Mouse (Mus musculus) intestine, postnatal 0 days (tissue): ENCODE data around the gene Ahrr. TPM values are rescaled to one million over a fixed set of nuclear protein-coding genes. Genes with fewer than 3 reads are reported as not detected.
A peak's percentile ranks its signal among the peaks of the same experiment; 100 is the strongest.

Experiments used
- ATAC-seq: fragments of 200-750 bp; cut with Nextera tagmentation; 2 replicates; pipeline ENCODE4 v1.8.0; 2017; ENCODE audit warnings: mild to moderate bottlenecking, moderate TSS enrichment, moderate library complexity
- H3K27ac ChIP-seq: fragments of 300-500 bp; sonication (generic); 2 replicates; pipeline ENCODE4 v1.5.1; 2014; ENCODE audit warnings: mild to moderate bottlenecking, low read depth, low read length, moderate library complexity
- H3K27me3 ChIP-seq: fragments of 300-500 bp; sonication (generic); replicated peaks from 2 replicates; pipeline ENCODE4 v1.6.1; 2014; ENCODE audit warnings: low read length, mixed read lengths; ENCODE audit not compliant: control insufficient read depth, insufficient read depth
- H3K36me3 ChIP-seq: fragments of 300-500 bp; sonication (generic); 2 replicates; pipeline ENCODE4 v1.6.1; 2014; ENCODE audit warnings: mild to moderate bottlenecking, moderate library complexity; ENCODE audit not compliant: control insufficient read depth, insufficient read depth
- H3K4me1 ChIP-seq: fragments of 300-500 bp; sonication (generic); replicated peaks from 2 replicates; pipeline ENCODE4 v1.6.1; 2014; ENCODE audit warnings: antibody characterized with exemption, low read length, mixed read lengths; ENCODE audit not compliant: control insufficient read depth, insufficient read depth
- H3K4me2 ChIP-seq: fragments of 300-500 bp; sonication (generic); replicated peaks from 2 replicates; pipeline ENCODE4 v1.6.1; 2014; ENCODE audit warnings: low read depth, mild to moderate bottlenecking, moderate library complexity
- H3K4me3 ChIP-seq: fragments of 300-500 bp; sonication (generic); 2 replicates; pipeline ENCODE4 v1.5.1; 2014; ENCODE audit warnings: low read depth, low read length
- H3K9ac ChIP-seq: fragments of 300-500 bp; sonication (generic); 2 replicates; pipeline ENCODE4 v1.6.1; 2014; ENCODE audit warnings: mild to moderate bottlenecking, low read depth, low read length
- H3K9me3 ChIP-seq: fragments of 300-500 bp; sonication (generic); 2 replicates; pipeline ENCODE4 v1.6.1; 2016; ENCODE audit warnings: mixed run types; ENCODE audit not compliant: control insufficient read depth
- CTCF ChIP-seq: sonication (generic); IDR thresholded peaks from 2 replicates; pipeline ENCODE4 v1.5.1; 2016; ENCODE audit warnings: low read depth, mild to moderate bottlenecking, control low read depth, antibody characterized with exemption, moderate library complexity
- WGBS: fragments of 180-500 bp; shearing (Covaris S2); extraction: QIAGEN DNeasy Blood & Tissue Kit; methylation state at CpG from one replicate; pipeline ENCODE4 v1.1.7; 2014; 5-methylcytosine and 5-hydroxymethylcytosine counted together
- polyA plus RNA-seq: library from polyadenylated mRNA; unstranded; fragments of >200 nt; fragmentation: Nextera tagmentation; extraction: Ambion mirVana; gene quantifications from 2 replicates; pipeline ENCODE4 v1.2.1, GENCODE M21; 2015

The Ahrr gene
- polyA plus RNA-seq, 1 experiment from 2014 or later = 0.50 TPM

DNA sequence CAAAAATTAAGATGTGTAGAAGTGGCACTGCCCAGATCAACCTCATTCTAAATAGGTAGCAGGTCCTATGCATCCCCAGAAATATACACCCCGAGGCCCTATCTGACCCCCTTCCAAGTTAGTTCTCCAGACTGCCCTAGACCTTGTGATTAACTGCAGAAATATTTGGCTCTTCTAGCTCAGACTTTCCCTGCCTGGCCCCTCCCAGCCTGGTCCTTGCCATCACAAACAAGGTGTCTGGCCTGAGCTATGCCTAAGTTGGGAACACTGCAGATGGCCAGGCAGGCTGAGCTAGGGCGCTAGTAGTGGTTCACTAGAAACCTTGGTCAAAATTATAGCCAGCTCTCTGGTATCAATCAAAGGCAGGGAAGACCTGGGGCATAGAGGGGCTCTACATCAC lies 124.6 kb downstream of the Ahrr start:
- no peak overlapping the region for H3K4me3 ChIP-seq
- peaks cover 6% of the 10 kb centered on the region; the same call in 1 of the 2 replicates for H3K4me1 ChIP-seq
- H3K4me2 ChIP-seq = no peak overlapping the region
- no peak for ATAC-seq
- H3K36me3 ChIP-seq = peaks cover 45% of the 10 kb centered on the region
- H3K9ac ChIP-seq = no peak overlapping the region
- H3K27me3 ChIP-seq = no peaks in the 10 kb centered on the region
- H3K9me3 ChIP-seq = no peaks in the 10 kb centered on the region
- no peak for TF ChIP-seq CTCF
- WGBS = 75% methylated on average over 2 of the region's 2 CpGs
- H3K27ac ChIP-seq = no peak overlapping the region

DNA sequence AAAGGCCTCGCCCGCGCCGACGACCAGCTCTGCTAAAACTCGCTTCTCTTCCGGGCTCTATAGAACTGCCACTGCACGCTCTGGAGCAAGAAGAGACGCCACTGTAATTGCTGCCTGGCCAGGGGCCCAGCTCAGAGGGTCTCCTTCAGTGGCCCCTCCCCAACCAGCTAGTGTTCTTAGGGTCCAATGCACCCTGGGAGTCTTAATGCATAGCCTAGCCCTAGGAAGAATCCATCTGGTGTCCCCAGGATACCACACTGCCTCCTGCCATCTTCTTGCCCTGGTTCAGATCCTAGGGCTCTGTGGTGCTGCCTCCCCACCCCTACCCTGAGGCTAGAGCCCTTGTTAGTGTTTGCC lies 125.1 kb downstream of the Ahrr start:
- Histone ChIP-seq H3K36me3 (peaks cover 44% of the 10 kb centered on the region), H3K27me3 (no peaks in the 10 kb centered on the region), H3K4me3 (peak overlapping the region; percentile 36), H3K9me3 (no peaks in the 10 kb centered on the region), H3K4me1 (peaks cover 6% of the 10 kb centered on the region; the same call in 1 of the 2 replicates), H3K4me2 (peak overlapping the region; percentile 62), H3K27ac (no peak overlapping the region), H3K9ac (0 out of 2 replicates have a peak overlapping the region, but pooled peaks have one; percentile 2)
- no peak for TF ChIP-seq CTCF
- 15% methylated on average over 9 of the region's 9 CpGs for WGBS
- ATAC-seq = 0 out of 2 replicates have a peak, but pooled peaks have one; percentile 1

DNA sequence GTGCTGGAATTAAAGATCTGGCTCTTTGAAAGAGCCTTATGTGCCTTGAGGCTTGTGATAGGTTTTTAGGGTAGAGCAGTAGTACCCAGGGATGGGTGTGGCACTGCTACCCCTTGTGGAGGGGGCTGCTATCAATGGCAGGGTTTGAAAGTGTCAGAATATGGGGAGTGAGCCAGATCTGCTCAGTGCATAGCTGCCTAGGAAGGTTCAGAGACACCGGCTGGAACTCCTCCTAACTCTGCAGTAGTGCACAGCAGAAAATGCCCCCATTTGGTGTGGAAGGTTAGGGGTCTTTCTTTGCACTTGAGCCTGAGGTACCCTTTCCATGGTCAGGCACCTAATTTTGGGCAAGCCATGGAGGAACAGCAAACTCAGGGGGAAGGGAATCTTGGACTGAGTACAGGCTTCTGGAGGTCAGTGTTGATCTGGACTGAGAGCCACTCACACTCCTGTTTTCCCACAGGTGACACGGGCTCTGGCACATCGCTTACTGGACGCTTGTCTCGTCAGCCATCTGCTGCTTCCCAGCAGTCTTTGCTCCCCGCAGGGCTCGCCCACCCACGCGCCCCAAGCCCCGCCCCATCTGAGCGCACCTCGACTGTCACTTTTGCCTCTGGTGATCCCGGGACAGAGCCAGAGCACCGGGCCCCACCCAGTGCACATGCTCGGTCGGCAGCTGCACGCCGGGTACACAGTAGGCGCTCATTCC lies 125.6 kb downstream of the Ahrr start:
- H3K4me2 ChIP-seq = peak overlapping the region; percentile 62
- peak; percentile 56 for ATAC-seq
- H3K36me3 ChIP-seq = peaks cover 38% of the 10 kb centered on the region
- peaks cover 6% of the 10 kb centered on the region; the same call in 1 of the 2 replicates for H3K4me1 ChIP-seq
- peak overlapping the region; percentile 2; the same call in 1 of the 2 replicates for H3K9ac ChIP-seq
- no peaks in the 10 kb centered on the region for H3K9me3 ChIP-seq
- no peak overlapping the region for H3K27ac ChIP-seq
- 11% methylated on average over 18 of the region's 19 CpGs for WGBS
- H3K4me3 ChIP-seq = peak overlapping the region; percentile 36
- H3K27me3 ChIP-seq = no peaks in the 10 kb centered on the region
- no peak for TF ChIP-seq CTCF

Other genes with a start within 250 kb of the Ahrr start
- gene Cep72, start 230.0 kb downstream of the Ahrr start, polyA plus RNA-seq = 4.1 and 6.5 TPM in 2 replicates
- 21.9 and 25.3 TPM in 2 replicates for gene Slc9a3, start 170.9 kb downstream of the Ahrr start, polyA plus RNA-seq
- 41.8 and 42.8 TPM in 2 replicates for gene Exoc3, start 83.6 kb downstream of the Ahrr start, polyA plus RNA-seq
- 312 and 334 TPM in 2 replicates for gene Pdcd6, start 25.2 kb upstream of the Ahrr start, polyA plus RNA-seq
- 213 TPM in 2 replicates for gene Sdha, start 57.9 kb upstream of the Ahrr start, polyA plus RNA-seq
- gene Ccdc127, start 58.0 kb upstream of the Ahrr start, polyA plus RNA-seq = 22.0 and 23.0 TPM in 2 replicates
- gene Lrrc14b, start 71.7 kb upstream of the Ahrr start, polyA plus RNA-seq = not detected in 2 replicates
- gene Zfp72, start 98.5 kb upstream of the Ahrr start, polyA plus RNA-seq = 1.2 TPM in 2 replicates
- 338 and 363 TPM in 2 replicates for gene Ftl1-ps1, start 107.4 kb upstream of the Ahrr start, polyA plus RNA-seq
- 8.1 and 9.3 TPM in 2 replicates for gene Zfp825, start 201.7 kb upstream of the Ahrr start, polyA plus RNA-seq